Mouse (Mus musculus) bone marrow, adult 2 months (tissue): ENCODE data around the gene Trappc3.

Experiments
- CTCF ChIP-seq: fragments of 200-500 bp; IDR thresholded peaks from 2 replicates; pipeline ENCODE4 v1.5.1; 2011; ENCODE audit warnings: low read length, control low read depth; ENCODE audit not compliant: control insufficient read depth, insufficient read depth
- POLR2A ChIP-seq: fragments of 200-500 bp; IDR thresholded peaks from 2 replicates; pipeline ENCODE4 v1.6.1; 2011; ENCODE audit warnings: low read depth, mild to moderate bottlenecking, control low read depth, low read length, borderline replicate concordance; ENCODE audit not compliant: control insufficient read depth

DNA sequence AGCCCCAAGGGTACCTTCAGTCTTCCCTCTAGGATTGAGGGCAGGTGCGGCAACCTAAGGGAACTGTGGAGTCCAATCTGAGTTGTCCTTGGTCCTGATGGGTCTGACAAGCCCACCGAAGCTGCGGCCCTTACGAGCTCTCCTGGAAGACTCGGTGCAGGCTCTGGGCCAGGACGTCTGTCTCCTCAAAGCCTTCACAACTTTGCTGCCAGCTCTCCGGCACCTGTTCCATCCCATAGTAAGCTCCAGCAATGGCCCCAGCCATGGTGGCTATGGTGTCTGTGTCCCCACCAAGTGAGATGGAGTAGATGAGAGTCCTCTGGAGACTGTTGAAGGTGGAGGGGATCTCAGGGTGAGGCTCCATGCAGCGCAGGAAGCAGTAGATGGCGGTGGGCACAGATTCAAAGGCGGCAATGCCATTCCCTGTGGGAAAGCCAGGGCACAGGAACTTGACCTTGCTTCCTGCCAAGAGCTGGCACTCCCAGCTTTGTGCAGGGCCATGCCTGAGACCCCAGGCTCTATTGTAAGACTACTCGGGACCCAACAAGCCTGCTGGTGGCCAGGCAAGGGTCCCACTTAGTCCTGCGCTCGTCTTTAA, 54.4 kb downstream of the Trappc3 start:
- TF ChIP-seq POLR2A, result no peak
- TF ChIP-seq CTCF, result no peak
